ENCODE assay signal across 19 mouse cellular contexts in the genomic region with DNA sequence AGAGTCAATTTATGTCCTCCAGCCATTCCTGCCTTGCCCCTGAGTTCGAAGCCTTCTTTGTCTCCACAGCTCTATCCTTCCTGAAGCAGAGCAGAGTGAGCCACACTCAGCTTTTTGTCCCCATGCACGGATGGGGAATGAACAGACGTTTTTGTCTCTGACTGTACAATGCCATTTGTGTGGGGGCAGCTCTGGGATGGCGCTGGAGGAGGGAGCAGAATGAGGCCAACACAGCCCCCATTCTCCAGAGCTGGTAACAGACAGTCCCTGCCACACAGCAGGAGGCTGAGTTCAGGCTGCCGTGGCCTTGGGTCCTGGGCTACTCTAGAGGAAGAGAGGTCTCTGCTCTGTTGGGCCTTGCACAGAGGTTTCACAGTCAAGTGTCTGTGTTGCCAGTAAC.
DNase-seq lines count a peak whose midpoint lies in the region; ATAC-seq and TF ChIP-seq lines count a peak whose summit lies in the region.
"Had no signal": no experiment of that assay in that cellular context is flagged by ENCODE, and none has a peak within 500 bp of the region (broad histone marks: within the 10 kb centered on the region; RNA-seq: fewer than 3 reads in every experiment).

No protein-coding gene starts in this region.

- no peak overlapping the region for H3K9ac ChIP-seq in neural tube, embryonic 13.5 days
- H3K9ac ChIP-seq: embryonic facial prominence, embryonic 12.5 days; liver, embryonic 12.5 days; lung, embryonic 15.5 days; stomach, embryonic 15.5 days had no signal

- no peaks in the 10 kb centered on the region; the same call in none of the 2 replicates for H3K27me3 ChIP-seq in neural tube, embryonic 13.5 days
- H3K27me3 ChIP-seq: lung, embryonic 15.5 days; stomach, embryonic 15.5 days had no signal

- no peak for DNase-seq in frontal cortex, postnatal 14 days (ENCODE audit: low spot score in 2 of 2)
- DNase-seq in layer of hippocampus, adult 2 months (ENCODE audit: low spot score in 2 of 2): peak; percentile 44 to 65
- DNase-seq in layer of hippocampus, postnatal 25 days (ENCODE audit: extremely low spot score in 1 of 2, low spot score in 1 of 2): no peak
- DNase-seq in layer of hippocampus, adult 9-11 months: peak; percentile 79
- no peak for DNase-seq in thymus, postnatal 10 days (ENCODE audit: low spot score in 2 of 2)
- DNase-seq in B cell, adult 2 months: no peak
- DNase-seq: adrenal gland, postnatal 10 days; cerebellum, adult 18-20 months; gastrocnemius, postnatal 25 days; kidney, adult 2 months; kidney, postnatal 25 days had no signal

- H3K27ac ChIP-seq in layer of hippocampus, adult 2 months: peak overlapping the region; percentile 65
- H3K27ac ChIP-seq in neural tube, embryonic 13.5 days (replicated peaks): no peak overlapping the region
- H3K27ac ChIP-seq: embryonic facial prominence, embryonic 12.5 days; liver, embryonic 12.5 days; lung, embryonic 15.5 days; macrophage; stomach, embryonic 15.5 days had no signal

- no peaks in the 10 kb centered on the region for H3K9me3 ChIP-seq in neural tube, embryonic 13.5 days
- H3K9me3 ChIP-seq: embryonic facial prominence, embryonic 12.5 days; liver, embryonic 12.5 days; lung, embryonic 15.5 days; stomach, embryonic 15.5 days had no signal

- 35% methylated on average over 5 of the region's 5 CpGs for WGBS in neural tube, embryonic 13.5 days

- no peaks in the 10 kb centered on the region for H3K36me3 ChIP-seq in neural tube, embryonic 13.5 days
- H3K36me3 ChIP-seq: embryonic facial prominence, embryonic 12.5 days; liver, embryonic 12.5 days; lung, embryonic 15.5 days; stomach, embryonic 15.5 days had no signal

- 0 out of 2 replicates have a peak, but pooled peaks cover 4% of the 10 kb centered on the region for H3K4me1 ChIP-seq in neural tube, embryonic 13.5 days (replicated peaks)
- H3K4me1 ChIP-seq: embryonic facial prominence, embryonic 12.5 days; liver, embryonic 12.5 days; stomach, embryonic 15.5 days had no signal

- ATAC-seq in frontal cortex, adult (ENCODE audit: low TSS enrichment): peak; percentile 93
- ATAC-seq in neural tube, embryonic 13.5 days (ENCODE audit: low read depth): peak; percentile 43; the same call in 1 of the 2 replicates
- ATAC-seq: liver, embryonic 12.5 days had no signal

- H3K4me2 ChIP-seq in neural tube, embryonic 13.5 days: no peak overlapping the region
- H3K4me2 ChIP-seq: embryonic facial prominence, embryonic 12.5 days; liver, embryonic 12.5 days; lung, embryonic 15.5 days; midbrain, embryonic 11.5 days; stomach, embryonic 15.5 days had no signal

- H3K4me3 ChIP-seq in layer of hippocampus, adult 2 months: no peak overlapping the region
- H3K4me3 ChIP-seq in neural tube, embryonic 13.5 days: no peak overlapping the region
- H3K4me3 ChIP-seq: embryonic facial prominence, embryonic 12.5 days; liver, embryonic 12.5 days; lung, embryonic 15.5 days; stomach, embryonic 15.5 days had no signal

- TF ChIP-seq CTCF in layer of hippocampus, adult 2 months (conservative IDR thresholded peaks at IDR 0.05): no peak

Comparison
In these comparisons a context has a peak if more than half of its experiments do, and no peak if none do; other contexts are left out.
1. DNase-seq: peak in layer of hippocampus, adult 2 months (2 of 2) and layer of hippocampus, adult 9-11 months (single experiment); none in frontal cortex, postnatal 14 days (0 of 2), layer of hippocampus, postnatal 25 days (0 of 2), thymus, postnatal 10 days (0 of 2) and B cell, adult 2 months (0 of 2).